Mouse (Mus musculus): Measurements from ENCODE around the gene Mrps17. TPM values are rescaled to one million over a fixed set of nuclear protein-coding genes. Genes with fewer than 3 reads are reported as not detected.
A peak's percentile ranks its signal among the peaks of the same experiment; 100 is the strongest.

Mrps17 gene
- total RNA-seq, 2 experiments from 2014 or later, result 87.6 to 91.5 TPM

DNA sequence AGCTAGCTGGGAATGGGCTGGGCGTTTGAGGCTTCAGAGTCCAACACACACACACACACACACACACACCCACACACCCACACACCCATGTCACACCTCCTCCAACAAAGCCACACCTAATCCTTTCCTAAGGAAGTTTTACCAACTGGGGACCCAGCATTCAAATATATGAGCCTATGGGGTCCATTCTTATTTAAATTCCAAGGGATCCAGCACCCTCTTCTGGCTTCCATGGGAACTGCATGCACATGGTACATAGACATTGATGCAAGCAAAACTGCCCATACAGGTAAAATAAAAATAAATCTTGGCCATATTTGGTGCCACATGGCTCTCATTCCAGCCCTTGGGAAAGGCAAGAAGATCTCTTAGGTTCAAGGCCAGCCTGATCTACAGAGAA, 25.7 kb downstream of the Mrps17 start:
- DNase-seq, result peak; percentile 18 to 55

DNA sequence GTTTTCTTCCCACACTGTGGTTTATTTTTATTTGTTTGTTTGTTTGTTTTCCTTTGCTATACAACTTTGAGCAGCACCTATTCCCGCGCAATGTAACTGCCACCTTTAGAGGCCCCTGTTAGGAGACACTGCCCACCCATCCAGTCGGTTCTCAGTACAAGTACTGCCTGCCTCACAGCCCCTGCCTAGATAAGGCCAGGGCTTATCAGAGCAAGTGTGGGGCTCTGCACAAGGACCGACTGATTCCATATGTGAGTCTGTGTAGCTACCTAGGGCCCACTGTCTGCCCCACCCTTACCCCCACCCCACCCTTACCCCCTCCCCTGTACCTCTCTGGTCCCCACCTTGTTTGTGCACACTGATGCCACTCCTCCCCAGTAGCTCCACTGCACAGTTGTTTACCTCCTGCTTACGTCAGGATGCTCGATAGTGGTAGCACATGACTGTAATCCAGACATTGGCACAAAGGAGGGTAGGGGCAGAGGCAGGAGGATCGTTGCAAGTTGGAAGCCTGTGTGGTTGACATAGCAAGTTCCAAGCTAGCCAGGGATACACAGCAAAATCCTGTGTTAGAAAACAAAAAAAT, 27.7 kb downstream of the Mrps17 start:
- DNase-seq, result no peak

DNA sequence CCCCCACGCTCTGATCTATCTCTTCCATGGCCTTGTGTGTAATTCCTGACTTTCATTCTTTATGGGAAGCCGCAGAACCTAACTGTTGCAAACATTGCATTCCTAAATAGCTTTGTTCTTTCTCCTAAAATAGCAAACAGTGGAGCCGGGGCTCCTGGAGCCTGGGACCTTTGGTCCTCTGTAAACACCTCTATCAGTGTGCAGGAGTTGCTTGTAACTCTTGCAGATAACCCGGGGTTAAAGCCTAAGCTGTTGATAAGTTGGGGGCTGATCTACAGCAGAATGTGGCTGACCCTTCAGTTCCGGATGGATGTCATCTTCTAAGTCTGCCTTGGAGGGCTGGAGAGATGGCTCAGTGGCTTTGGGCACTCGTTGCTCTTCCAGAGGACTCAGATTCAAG, 28.8 kb downstream of the Mrps17 start:
- no peak for DNase-seq

DNA sequence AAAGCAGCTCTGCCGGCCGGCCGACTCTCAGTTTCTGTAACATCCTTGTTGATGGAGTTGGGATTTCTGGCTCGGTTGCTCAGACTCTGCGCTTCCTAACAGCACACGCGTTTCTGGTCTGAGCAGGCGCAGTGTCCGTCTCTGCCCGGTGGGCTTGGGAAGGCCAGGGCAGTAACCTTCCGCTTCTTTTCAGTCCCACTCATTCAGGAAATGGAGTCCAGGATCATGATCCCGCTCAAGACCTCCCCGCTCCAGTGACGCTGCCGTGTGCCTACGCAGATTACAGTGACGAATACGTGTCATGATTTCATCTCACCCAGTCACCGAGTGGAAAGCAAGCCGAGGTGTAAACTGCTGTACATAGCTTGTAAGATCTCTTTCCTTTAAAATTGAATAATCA, 41.6 kb downstream of the Mrps17 start:
- DNase-seq, result no peak

DNA sequence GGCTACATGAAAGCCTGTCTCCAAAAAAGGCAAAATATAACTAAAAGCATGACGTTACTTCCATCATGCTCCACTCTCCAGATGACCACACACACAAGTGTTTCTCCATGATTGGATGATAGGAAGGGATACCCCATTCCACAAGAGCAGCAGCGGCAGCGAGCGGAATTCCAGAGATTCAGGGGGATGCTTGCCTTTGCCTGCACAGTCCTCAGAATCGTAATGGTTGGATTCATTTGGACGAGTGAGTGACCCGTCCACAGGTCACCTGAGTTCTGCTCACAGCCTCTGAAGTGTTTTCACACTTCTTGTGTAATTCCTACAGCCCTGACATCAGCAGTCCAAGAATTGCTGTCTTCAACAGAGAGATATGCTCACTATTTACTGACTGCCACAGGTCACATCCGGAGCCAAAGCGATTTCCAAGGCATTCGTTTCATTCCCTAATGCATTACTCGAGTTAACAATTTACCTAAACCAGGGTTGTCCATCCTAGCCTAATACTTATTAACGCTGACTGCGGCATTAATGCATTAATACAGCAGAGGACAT, 44.7 kb downstream of the Mrps17 start:
- no peak for DNase-seq

DNA sequence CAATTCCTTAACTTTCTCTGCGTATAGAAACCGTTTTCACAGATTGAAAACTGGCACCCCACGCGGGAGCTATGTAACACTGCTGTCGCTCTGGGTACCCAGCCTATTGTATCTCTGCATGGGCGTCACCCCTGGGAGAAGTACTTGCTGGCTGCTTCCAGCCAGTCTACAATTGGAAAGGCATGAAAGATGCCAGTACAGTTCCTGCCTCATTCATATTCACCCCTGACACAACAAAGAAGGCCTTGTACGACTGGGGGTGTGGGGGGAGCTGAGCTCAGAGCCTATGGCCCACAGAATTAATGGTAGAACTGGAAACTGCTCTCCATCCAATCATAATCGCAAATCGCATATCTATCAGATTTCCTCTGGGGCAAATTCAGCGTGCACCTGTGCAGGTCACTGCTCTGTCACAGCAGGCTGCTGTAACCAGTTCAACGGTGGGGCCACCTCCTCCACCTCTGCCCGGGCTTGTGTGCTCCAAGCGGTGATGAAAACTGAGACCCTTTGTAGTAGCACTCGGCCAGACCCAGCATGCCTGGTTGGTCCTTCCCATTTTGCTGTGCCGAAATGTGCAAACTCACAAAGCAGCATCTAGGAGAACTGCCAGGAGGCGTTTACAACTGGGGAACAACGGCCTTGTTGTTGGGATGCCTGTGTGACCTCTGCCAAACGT, 46.7 kb downstream of the Mrps17 start:
- DNase-seq, result no peak

DNA sequence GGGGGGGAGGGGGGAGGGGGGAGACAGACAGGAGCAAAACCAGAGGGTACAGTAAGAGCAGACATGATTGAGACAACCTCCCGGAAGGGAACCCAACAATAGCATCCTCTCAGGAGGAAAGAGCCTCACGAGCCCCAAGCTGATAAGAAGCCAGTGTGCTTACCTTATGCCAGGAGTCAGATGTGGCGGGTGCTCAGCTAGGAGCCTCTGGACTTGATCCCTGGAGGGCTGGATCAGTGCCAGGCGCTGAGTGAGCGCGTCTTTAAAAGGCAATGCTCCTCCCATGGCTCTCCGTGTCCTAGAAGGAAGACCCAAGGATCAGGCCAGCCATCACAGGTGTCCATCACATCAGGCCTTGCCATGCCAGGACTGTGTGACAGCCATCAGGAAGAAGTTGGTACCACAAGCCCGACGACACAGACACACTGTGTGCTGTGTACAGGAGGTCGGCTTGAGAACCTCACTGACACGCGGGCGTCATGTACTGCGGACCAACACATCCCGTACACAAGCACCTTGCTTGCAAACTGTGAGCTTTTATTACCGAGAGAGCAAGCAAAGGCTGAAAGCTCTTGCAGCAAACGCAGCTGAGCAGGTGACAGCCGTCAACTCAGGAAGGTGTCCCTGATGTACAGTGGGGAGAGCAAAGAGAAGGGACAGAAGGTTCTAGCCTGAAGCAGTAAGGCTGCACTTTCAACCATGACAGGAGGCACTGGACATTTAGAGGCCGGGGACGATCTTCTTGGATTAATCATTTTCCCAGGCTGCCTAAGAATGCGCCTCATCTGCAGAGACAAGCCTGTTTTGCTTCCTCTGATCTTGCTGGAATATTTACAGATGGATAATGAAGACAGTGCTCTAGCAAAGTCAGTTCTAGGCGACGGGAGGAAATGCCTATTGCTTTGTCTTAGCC, 55.4 kb downstream of the Mrps17 start:
- DNase-seq, result no peak

Other genes with a start within 250 kb of the Mrps17 start
- 10 to 100 TPM; 23.2 to 29.1 TPM for gene Sfswap, start 214.3 kb upstream of the Mrps17 start, total RNA-seq (2021)
- gene Mmp17, start 131.3 kb upstream of the Mrps17 start, total RNA-seq (2021), result under 1 TPM; 0.85 to 0.94 TPM
- 1 to 10 TPM; 2.4 to 2.9 TPM for gene Zfp11, start 45.4 kb upstream of the Mrps17 start, total RNA-seq (2021)
- gene Sept14, start 7.0 kb upstream of the Mrps17 start, total RNA-seq (2021), result not detected
- gene Nipsnap2, start 9.6 kb downstream of the Mrps17 start, total RNA-seq (2021), result 100 to 1,000 TPM; 843 to 897 TPM
- 10 to 100 TPM in 1 of 2 experiments, 1 to 10 TPM in 1; 8.9 to 10.7 TPM for gene Psph, start 72.0 kb downstream of the Mrps17 start, total RNA-seq (2021)
- gene Sumf2, start 131.5 kb downstream of the Mrps17 start, total RNA-seq (2021), result 10 to 100 TPM; 10.3 to 11.9 TPM
- 1,000 to 10,000 TPM; 1,175 to 1,318 TPM for gene Chchd2, start 172.0 kb downstream of the Mrps17 start, total RNA-seq (2021)
- gene Zbed5, start 180.2 kb downstream of the Mrps17 start, total RNA-seq (2021), result under 1 TPM; 0.46 to 0.69 TPM
- gene Phkg1, start 183.1 kb downstream of the Mrps17 start, total RNA-seq (2021), result 10 to 100 TPM; 14.3 to 14.7 TPM
- 1 to 10 TPM in 1 of 2 experiments, under 1 TPM in 1; 0.45 to 1.1 TPM for gene Nupr1l, start 193.0 kb downstream of the Mrps17 start, total RNA-seq (2021)
- 10 to 100 TPM; 14.6 to 18.4 TPM for gene Vkorc1l1, start 226.5 kb downstream of the Mrps17 start, total RNA-seq (2021)